Mouse (Mus musculus): ENCODE measurements around the gene Dock9. TPM values are rescaled to one million over a fixed set of nuclear protein-coding genes. Genes with fewer than 3 reads are reported as not detected.

Dock9 gene
- total RNA-seq, 2 experiments from 2014 or later, result 15.3 to 21.4 TPM

GRCm38 (mm10) chr14:121787430-121787829 lies 10.2 kb downstream of the Dock9 start:
- no peak for DNase-seq
- intact Hi-C loops (cut with DNase I), result no loop called here
- no peak for TF ChIP-seq CTCF (IDR thresholded peaks at IDR 0.05)
- H3K4me3 ChIP-seq, result no peak overlapping the region
- H3K27ac ChIP-seq, result no peak overlapping the region

- Histone ChIP-seq H3K27ac (no peak overlapping the region), H3K4me3 (no peak overlapping the region)
- no peak for DNase-seq
- intact Hi-C loops (cut with DNase I), result no loop called here
- no peak for TF ChIP-seq CTCF (IDR thresholded peaks at IDR 0.05)
Measured at GRCm38 (mm10) chr14:121786900-121787299, 10.7 kb downstream of the Dock9 start.

- Histone ChIP-seq H3K4me3 (no peak overlapping the region), H3K27ac (no peak overlapping the region)
- DNase-seq, result no peak
- intact Hi-C loops (cut with DNase I), result no loop called here
- TF ChIP-seq CTCF (IDR thresholded peaks at IDR 0.05), result no peak
Measured at GRCm38 (mm10) chr14:121785394-121785793, 12.2 kb downstream of the Dock9 start.

GRCm38 (mm10) chr14:121780942-121781531 lies 16.6 kb downstream of the Dock9 start:
- peak; percentile 48 for DNase-seq
- no peak for TF ChIP-seq CTCF (IDR thresholded peaks at IDR 0.05)
- Histone ChIP-seq H3K4me3 (peak overlapping the region; percentile 54), H3K27ac (peak overlapping the region; percentile 85)
- intact Hi-C loops (cut with DNase I), result no loop called here

- intact Hi-C loops (cut with DNase I), result no loop called here
- no peak for DNase-seq
- H3K4me3 ChIP-seq, result no peak overlapping the region
- H3K27ac ChIP-seq, result peak overlapping the region; percentile 78
- TF ChIP-seq CTCF (IDR thresholded peaks at IDR 0.05), result no peak
Measured at GRCm38 (mm10) chr14:121780144-121780913, 17.3 kb downstream of the Dock9 start.

GRCm38 (mm10) chr14:121779620-121780019 lies 18.0 kb downstream of the Dock9 start:
- intact Hi-C loops (cut with DNase I), result no loop called here
- TF ChIP-seq CTCF (IDR thresholded peaks at IDR 0.05), result no peak
- DNase-seq, result no peak
- Histone ChIP-seq H3K4me3 (no peak overlapping the region), H3K27ac (peak overlapping the region; percentile 78; the same call in 1 of the 2 replicates)

- DNase-seq, result no peak
- Histone ChIP-seq H3K27ac (no peak overlapping the region), H3K4me3 (no peak overlapping the region)
- intact Hi-C loops (cut with DNase I), result no loop called here
- TF ChIP-seq CTCF (IDR thresholded peaks at IDR 0.05), result no peak
Measured at GRCm38 (mm10) chr14:121777279-121777831, 20.3 kb downstream of the Dock9 start.

- no peak for DNase-seq
- TF ChIP-seq CTCF (IDR thresholded peaks at IDR 0.05), result peak; percentile 39
- no peak overlapping the region for H3K4me3 ChIP-seq
- intact Hi-C loops (cut with DNase I), result no loop called here
- H3K27ac ChIP-seq, result no peak overlapping the region
Measured at GRCm38 (mm10) chr14:121776749-121777148, 20.9 kb downstream of the Dock9 start.

- intact Hi-C loops (cut with DNase I), result no loop called here
- TF ChIP-seq CTCF (IDR thresholded peaks at IDR 0.05), result no peak
- no peak for DNase-seq
- no peak overlapping the region for H3K27ac ChIP-seq
- no peak overlapping the region for H3K4me3 ChIP-seq
Measured at GRCm38 (mm10) chr14:121762021-121762452, 35.6 kb downstream of the Dock9 start.

- Histone ChIP-seq H3K4me3 (no peak overlapping the region), H3K27ac (no peak overlapping the region)
- no peak for DNase-seq
- intact Hi-C loops (cut with DNase I), result no loop called here
- no peak for TF ChIP-seq CTCF (IDR thresholded peaks at IDR 0.05)
Measured at GRCm38 (mm10) chr14:121760403-121760802, 37.2 kb downstream of the Dock9 start.

GRCm38 (mm10) chr14:121754110-121754509 lies 43.5 kb downstream of the Dock9 start:
- TF ChIP-seq CTCF (IDR thresholded peaks at IDR 0.05), result no peak
- Histone ChIP-seq H3K27ac (peak overlapping the region; percentile 72), H3K4me3 (peak overlapping the region; percentile 21; the same call in 1 of the 2 replicates)
- intact Hi-C loops (cut with DNase I), result loop anchor here (5.0 kb wide), 2 partner anchors 57 to 107 kb away; no protein-coding TSS in a partner anchor
- DNase-seq, result peak; percentile 68

GRCm38 (mm10) chr14:121752686-121753426 lies 44.8 kb downstream of the Dock9 start:
- Histone ChIP-seq H3K27ac (peak overlapping the region; percentile 72), H3K4me3 (peak overlapping the region; percentile 24)
- DNase-seq, result peak; percentile 39
- intact Hi-C loops (cut with DNase I), result loop anchor here (5.0 kb wide), 2 partner anchors 56 to 106 kb away; no protein-coding TSS in a partner anchor
- peak; percentile 73 for TF ChIP-seq CTCF (IDR thresholded peaks at IDR 0.05)

All from gastrocnemius, adult 2 months (tissue).